Mouse (Mus musculus): ENCODE results near the gene Nek8.

The Nek8 gene

DNA sequence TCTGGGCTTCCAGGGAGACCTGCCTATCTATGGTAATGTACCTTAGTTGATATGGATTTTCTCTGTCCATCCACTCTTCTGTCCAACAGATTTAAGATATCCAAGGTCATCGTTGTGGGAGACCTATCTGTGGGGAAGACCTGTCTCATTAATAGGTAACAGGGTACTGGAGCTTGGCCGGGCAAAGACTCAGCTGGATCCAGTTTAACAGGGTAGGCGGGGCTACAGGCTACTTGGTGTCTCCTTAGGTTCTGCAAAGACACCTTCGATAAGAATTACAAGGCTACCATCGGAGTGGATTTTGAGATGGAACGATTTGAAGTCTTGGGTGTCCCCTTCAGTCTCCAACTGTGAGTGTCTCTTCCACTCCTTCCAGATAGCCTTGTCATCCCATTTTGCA is 13.6 kb upstream of the Nek8 start:
- ChIA-PET POLR2A (interaction anchor here (0.6 to 14.4 kb wide), 40 partner anchors 6 to 232 kb away, joined by 3 to 254 read pairs (median 4); partner anchors contain the start of genes Nek8 (in 2 of the 4), Pigs (in 2 of the 4), Tlcd1 (in 2 of the 4) and 2610507B11Rik (in 1 of the 4)), CTCF (interaction anchor here in 2 of 4 experiments (0.5 to 1.7 kb wide), 5 partner anchors 12 to 453 kb away, joined by 3 to 8 read pairs (median 3); partner anchors contain the start of genes Nek8 (in 1 of the 2) and Tlcd1 (in 1 of the 2))

DNA sequence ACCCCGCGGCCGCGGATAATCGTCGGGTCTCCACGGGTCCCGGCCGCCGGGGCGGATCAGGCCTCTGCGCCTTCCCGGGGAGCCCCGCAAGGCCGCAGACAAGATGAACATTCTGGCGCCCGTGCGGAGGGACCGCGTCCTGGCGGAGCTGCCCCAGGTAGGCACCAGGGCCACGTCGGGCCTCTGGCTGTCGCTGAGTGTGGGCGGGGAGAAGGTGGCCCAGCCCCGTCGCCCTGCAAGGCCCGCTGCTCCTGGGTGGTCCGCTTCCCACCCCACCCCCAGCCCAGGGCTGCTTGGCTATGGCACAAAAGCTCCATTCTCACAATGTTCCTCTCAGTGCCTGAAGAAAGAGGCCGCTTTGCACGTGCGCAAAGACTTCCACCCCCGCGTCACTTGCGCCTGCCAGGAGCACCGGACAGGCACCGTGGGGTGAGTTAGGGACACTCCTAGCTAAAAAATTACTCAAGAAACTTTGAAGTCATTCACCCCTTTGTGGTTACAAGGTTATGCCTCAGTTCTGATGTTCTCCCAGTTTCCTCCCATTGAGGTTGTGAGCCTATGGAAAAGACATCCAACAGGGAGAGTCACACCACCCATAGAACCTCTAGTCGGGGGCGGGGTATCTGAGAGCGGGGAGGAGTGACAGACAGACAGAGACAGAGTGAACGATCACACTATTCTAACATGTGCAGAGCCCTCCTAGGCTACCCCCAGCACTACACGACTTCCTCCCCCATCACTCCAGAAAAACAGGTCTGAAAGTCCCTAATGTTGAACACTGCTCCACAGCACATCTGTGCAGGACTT is 13.0 kb upstream of the Nek8 start:
- POLR2A ChIA-PET, result interaction anchor here (0.5 to 14.4 kb wide), 58 partner anchors 6 to 501 kb away, joined by 3 to 254 read pairs (median 4); partner anchors contain the start of genes 2610507B11Rik (in 3 of the 4), Nek8 (in 3 of the 4), Tlcd1 (in 3 of the 4) and Pigs (in 2 of the 4)
- CTCF ChIA-PET, result interaction anchor here in 2 of 4 experiments (0.5 to 1.7 kb wide), 7 partner anchors 12 to 776 kb away, joined by 3 to 8 read pairs (median 3); partner anchors contain the start of genes Nek8 (in 1 of the 2) and Tlcd1 (in 1 of the 2)

DNA sequence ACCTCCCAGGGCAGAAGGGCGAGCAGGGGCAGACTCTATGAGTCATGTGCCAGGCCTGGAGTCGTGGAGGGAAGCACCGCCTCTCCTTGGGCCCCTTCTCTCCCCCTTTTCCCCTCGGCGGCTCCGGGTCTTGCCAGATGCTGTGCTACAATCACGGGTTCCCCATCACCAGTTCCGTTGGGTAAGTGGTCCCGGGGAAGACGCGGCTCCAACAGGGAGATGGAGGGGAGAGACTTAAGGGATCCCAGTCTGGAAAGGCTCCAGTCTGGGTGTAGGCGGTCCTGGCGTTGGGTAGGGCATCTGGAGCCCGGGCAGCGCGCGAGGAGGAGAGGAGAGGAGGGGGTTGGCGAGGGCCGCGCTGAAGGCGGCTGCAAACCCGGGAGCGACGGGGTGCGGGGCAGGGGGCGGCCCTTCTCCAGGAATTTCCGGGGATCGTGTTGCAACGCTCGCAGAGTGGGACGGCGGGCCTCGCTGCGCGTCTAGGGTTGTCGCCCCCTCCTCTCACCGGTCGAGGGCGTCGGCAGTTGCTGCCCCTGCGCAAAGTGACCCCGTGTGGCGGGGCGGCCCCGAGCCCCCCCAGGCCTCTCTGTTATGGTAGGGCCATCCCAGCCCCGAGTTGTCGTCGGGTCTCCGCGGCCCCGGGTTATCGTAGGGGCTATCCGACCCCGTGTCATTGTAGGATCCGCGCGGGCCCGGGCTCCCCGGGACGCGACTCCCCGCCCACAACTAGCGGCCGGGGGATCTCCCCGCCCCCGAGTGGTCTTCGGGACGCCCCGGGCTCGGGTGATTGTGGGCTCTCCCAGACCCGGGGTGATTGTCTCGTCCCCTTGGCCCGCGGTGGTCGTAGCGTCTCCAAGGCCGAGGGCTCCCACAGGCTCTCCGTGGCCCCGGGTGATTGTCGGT is 12.1 kb upstream of the Nek8 start, which contains the start of gene Rab34:
Gene Rab34 (plus strand): TSS at position 100 of the 903 bp plus-strand sequence.
- ChIA-PET CTCF (interaction anchor here in 2 of 4 experiments (0.5 to 1.7 kb wide), 6 partner anchors 11 to 776 kb away, joined by 3 to 8 read pairs (median 4); partner anchors contain the start of genes Nek8 (in 1 of the 2) and Tlcd1 (in 1 of the 2)), POLR2A (interaction anchor here (0.5 to 14.4 kb wide), 61 partner anchors 5 to 501 kb away, joined by 3 to 254 read pairs (median 4); partner anchors contain the start of genes 2610507B11Rik (in 3 of the 4), Nek8 (in 3 of the 4), Tlcd1 (in 3 of the 4) and Fam222b (in 1 of the 4))

DNA sequence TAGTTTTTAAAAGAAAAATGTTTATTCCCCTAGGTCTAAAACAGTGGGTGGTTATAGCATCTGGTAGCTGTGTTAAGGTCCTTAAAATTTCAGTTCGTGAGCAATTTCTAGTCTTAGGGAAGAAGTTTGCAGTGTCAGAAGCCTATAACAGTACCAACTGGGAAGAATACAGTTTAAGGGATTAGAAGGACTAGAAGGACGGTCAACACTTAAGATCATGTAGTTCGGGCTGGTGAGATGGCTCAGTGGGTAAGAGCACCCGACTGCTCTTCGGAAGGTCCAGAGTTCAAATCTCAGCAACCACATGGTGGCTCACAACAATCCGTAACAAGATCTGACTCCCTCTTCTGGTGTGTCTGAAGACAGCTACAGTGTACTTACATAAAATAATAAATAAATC is 8.2 kb upstream of the Nek8 start:
- POLR2A ChIA-PET, result interaction anchor here in 3 of 4 experiments (0.7 to 16.1 kb wide), 28 partner anchors 10 to 203 kb away, joined by 3 to 461 read pairs (median 16); partner anchors contain the start of genes Phf12 (in 2 of the 3), Proca1 (in 2 of the 3), Traf4 (in 2 of the 3) and 2610507B11Rik (in 1 of the 3)
- CTCF ChIA-PET, result interaction anchor here in 1 of 4 experiments (1.0 to 2.5 kb wide), 3 partner anchors 10 to 26 kb away, joined by 3 to 29 read pairs (median 14); no protein-coding TSS in a partner anchor

DNA sequence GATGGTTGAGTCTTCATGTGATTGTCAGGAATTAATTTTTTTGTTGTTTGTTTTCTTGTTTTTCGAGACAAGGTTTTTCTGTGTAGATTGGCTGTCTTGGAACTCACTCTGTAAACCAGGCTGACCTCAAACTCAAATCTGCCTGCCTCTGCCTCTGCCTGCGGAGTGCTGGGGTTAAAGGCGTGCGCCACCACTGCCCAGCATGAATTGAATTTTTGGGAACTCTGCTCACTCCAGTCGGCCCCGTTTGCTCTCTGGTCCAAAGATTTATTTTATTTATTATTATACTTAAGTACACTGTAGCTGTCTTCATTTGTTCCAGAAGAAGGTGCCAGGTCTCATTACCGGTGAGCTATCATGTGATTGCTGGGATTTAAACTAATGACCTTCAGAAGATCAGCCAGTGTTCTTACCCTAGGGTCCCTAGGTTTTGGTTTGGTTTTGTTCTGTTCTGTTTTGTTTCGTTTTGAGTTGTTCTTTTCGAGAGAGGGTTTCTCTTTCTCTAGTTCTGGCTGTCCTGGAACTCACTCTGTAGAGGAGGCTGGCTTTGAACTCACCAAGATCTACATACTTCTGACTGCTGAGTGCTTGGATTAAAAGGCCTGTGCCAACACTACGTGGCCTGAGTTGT is 7.5 kb upstream of the Nek8 start:
- CTCF ChIA-PET, result interaction anchor here in 2 of 4 experiments (0.6 to 2.5 kb wide), 12 partner anchors 10 to 421 kb away, joined by 3 to 29 read pairs (median 4); partner anchors contain the start of genes Dhrs13 (in 1 of the 2) and Myo18a (in 1 of the 2)
- POLR2A ChIA-PET, result interaction anchor here (0.6 to 16.1 kb wide), 136 partner anchors 10 to 691 kb away, joined by 3 to 461 read pairs (median 5); partner anchors contain the start of genes Fam222b (in 3 of the 4), Flot2 (in 3 of the 4), Phf12 (in 3 of the 4) and Pigs (in 3 of the 4)

DNA sequence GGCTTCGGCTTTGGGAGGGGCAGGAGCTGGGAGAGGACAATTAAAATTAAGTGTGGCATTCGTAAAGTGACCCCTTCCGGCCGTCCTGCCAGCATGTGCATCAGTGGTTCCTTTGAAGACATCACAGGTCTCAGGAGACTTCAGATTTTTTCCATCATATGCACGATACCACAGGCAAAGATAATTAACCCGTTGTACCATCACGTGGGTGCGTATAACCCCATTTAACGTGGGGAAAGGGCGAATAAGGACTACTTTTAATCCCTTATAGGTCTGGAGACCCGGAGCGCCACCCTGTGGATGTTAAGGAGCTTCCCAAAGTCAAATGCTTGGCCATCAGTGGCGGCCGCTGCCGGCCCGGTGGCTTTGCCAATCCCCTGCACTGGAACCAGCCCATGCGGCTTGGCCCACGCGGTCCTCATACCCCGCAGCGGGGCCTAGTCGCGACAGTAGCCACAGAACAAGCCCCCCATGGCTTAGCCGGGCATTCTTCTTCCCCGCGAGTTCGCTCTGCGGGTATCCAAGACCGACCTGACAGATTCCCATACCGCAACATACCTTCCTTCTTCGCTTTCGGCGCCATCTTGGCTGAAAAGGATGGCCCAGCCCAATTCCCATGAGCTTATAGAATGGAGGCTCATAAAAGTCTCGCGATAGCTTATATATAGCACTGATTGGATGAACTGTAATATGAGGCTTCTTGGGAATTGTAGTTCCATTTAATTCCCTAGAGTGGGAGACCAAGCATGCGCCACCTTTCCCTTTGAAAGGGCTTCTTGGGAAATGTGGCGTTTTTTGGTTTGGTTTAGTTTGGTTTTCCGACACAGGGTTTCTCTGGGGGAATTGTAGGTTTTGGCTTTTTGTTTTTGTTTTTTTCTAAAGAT is 6.7 kb upstream of the Nek8 start, which contains the start of gene Rpl23a:
Gene Rpl23a (minus strand): TSS at position 624 of the 884 bp plus-strand sequence.
- ChIA-PET POLR2A (interaction anchor here (0.5 to 16.1 kb wide), 152 partner anchors 8 to 690 kb away, joined by 3 to 461 read pairs (median 4); partner anchors contain the start of genes Fam222b (in 3 of the 4), Flot2 (in 3 of the 4), Phf12 (in 3 of the 4) and Pigs (in 3 of the 4)), CTCF (interaction anchor here in 3 of 4 experiments (0.5 to 2.5 kb wide), 16 partner anchors 9 to 1840 kb away, joined by 3 to 29 read pairs (median 4); partner anchors contain the start of genes Dhrs13 (in 1 of the 3) and Myo18a (in 1 of the 3))

DNA sequence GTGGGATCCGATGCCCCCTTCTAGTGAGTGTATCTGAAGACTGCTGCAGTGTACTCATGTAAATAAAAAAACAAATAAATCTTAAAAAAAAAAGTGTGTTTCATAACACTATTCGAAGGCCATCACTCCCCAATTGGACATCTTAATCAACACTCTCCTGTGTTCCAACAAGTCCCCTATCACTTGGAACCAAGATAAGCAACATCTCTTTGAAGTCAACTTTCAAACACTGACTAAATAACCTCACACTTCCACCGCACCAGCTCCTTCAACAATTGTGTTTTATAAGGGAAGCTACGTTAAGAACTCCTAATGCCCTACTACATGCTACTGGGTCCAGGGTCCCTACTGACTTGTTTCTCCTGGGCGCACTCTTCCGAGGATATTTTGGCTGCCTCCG is 6.0 kb upstream of the Nek8 start:
- ChIA-PET POLR2A (interaction anchor here (0.9 to 16.1 kb wide), 69 partner anchors 8 to 509 kb away, joined by 3 to 461 read pairs (median 6); partner anchors contain the start of genes Phf12 (in 3 of the 4), Traf4 (in 3 of the 4), Aldoc (in 2 of the 4) and Eral1 (in 2 of the 4)), CTCF (interaction anchor here in 2 of 4 experiments (0.7 to 2.5 kb wide), 4 partner anchors 12 to 1839 kb away, joined by 3 to 29 read pairs (median 4); no protein-coding TSS in a partner anchor)

DNA sequence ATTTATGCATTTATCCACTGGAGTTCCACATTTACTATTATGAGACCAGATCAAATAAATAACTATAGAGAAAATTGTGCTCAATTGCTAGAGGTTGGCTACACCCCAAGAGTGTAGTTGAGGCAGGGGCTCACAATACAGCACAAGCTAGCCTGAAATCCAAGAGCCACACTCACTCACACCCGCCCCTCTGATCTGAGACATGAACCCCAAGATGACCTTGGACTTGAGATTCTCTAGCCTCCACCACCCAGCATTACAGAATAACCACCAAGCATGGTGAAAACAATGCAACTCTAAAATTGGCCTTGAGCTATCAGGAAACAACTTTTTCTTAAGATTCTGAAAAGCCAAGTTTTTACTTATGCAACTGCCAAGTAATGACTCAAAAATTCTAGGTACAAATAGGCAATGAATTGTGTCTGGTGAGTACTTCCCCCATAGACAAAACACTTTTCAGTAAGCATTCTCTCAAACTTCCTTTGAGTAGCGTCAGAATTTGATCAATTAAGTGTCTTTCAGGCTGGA is 5.4 kb upstream of the Nek8 start:
- POLR2A ChIA-PET, result interaction anchor here (0.6 to 16.1 kb wide), 32 partner anchors 8 to 508 kb away, joined by 3 to 461 read pairs (median 13); partner anchors contain the start of genes Fam222b (in 2 of the 4), Phf12 (in 2 of the 4), Proca1 (in 2 of the 4) and Traf4 (in 2 of the 4)
- CTCF ChIA-PET, result no interaction called here

DNA sequence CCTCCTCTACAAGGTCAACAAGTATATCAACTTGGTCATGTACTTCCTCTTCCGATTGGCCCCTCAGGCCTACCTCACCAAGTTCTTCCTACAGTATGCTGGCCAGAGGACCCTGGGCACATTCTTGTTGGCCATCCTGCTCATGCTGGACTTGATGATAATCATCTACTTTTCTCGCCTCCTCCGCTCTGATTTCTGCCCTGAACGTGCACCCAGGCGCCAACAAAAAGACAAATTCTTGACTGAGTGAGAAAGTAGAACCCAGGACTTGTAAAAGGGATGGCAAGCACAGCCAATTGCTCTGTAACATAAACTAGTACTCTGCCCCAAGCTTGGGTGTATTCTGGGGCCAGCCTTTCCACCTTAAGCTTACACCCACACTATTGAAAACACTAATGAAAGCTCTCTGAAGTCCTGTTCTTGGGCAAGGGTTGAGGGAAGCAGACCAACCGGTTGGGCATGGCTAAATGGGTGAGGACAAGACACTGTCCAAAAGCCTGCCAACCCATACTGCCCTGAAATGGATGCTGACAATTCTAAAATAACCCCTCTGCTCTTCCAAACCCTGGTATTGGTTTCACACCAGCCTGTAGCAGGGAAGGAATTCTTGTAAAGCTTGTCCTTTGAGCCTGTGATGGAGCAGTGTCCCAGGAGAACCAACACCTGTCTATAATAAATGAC is 3.7 kb upstream of the Nek8 start:
- POLR2A ChIA-PET, result interaction anchor here (0.6 to 16.1 kb wide), 40 partner anchors 7 to 572 kb away, joined by 3 to 461 read pairs (median 4); partner anchors contain the start of genes Eral1 (in 2 of the 4), Phf12 (in 2 of the 4), Proca1 (in 2 of the 4) and Traf4 (in 2 of the 4)
- CTCF ChIA-PET, result interaction anchor here in 1 of 4 experiments (0.8 kb wide), 1 partner anchor 21 kb away, joined by 3 read pairs; no protein-coding TSS in a partner anchor

DNA sequence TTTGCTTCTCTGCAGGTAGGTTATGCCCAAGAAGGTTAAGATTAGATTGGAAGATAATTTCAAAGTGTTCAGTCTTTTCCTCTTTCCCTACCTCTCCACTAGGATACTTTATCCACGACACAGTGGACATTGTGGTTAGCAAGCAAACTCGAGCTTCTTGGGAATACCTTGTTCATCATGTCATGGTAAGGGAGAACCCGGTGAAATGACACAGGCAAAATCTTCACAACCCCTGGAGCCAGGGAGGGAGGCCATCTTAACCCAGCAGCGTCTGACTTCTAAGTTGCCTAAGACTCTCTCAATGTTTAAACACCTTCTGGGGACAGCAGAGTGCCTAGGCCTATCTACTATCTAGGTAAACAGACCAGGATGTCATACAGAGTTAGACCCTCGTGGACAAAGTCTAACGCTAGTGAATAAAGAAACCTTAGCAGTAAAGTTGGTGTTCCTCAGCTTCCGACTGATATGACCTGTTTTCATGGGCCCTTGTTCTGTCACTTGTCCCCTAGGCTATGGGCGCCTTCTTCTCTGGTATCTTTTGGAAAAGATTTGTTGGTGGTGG is 3.0 kb upstream of the Nek8 start:
- ChIA-PET POLR2A (interaction anchor here (0.8 to 16.1 kb wide), 35 partner anchors 8 to 232 kb away, joined by 3 to 461 read pairs (median 4); partner anchors contain the start of genes Phf12 (in 2 of the 4), Proca1 (in 2 of the 4), Rab34 (in 2 of the 4) and Traf4 (in 2 of the 4)), CTCF (interaction anchor here in 1 of 4 experiments (0.6 to 2.9 kb wide), 3 partner anchors 16 to 160 kb away, joined by 3 to 10 read pairs (median 4); no protein-coding TSS in a partner anchor)

DNA sequence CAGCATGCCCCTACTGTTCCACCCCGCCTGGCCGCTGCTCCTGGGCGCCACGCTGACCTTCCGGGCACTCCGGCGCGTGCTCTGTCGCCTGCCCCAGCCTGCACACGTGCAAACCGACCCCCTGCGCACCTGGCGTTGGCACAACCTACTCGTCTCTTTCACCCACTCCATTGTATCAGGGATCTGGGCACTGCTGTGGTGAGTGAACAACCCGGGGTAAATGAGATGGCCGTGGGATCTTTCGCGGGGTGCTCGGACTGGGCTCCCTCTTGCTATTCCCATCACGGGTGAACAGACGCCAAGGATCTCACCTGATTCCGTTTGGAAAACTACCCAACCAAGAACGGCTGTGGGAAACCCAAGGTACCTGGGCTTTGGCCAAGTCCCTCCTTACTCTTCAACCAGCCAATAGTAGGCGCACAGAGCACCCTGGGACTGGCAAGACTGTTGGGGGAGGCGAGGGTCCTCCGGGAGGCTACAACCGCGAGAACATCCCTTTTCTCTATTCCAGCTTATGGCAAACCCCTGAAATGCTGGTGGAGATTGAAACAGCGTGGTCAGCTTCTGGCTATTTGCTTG is 2.5 kb upstream of the Nek8 start:
- POLR2A ChIA-PET, result interaction anchor here (0.6 to 16.1 kb wide), 39 partner anchors 8 to 285 kb away, joined by 3 to 461 read pairs (median 5); partner anchors contain the start of genes Phf12 (in 2 of the 4), Proca1 (in 2 of the 4), Rab34 (in 2 of the 4) and Traf4 (in 2 of the 4)

DNA sequence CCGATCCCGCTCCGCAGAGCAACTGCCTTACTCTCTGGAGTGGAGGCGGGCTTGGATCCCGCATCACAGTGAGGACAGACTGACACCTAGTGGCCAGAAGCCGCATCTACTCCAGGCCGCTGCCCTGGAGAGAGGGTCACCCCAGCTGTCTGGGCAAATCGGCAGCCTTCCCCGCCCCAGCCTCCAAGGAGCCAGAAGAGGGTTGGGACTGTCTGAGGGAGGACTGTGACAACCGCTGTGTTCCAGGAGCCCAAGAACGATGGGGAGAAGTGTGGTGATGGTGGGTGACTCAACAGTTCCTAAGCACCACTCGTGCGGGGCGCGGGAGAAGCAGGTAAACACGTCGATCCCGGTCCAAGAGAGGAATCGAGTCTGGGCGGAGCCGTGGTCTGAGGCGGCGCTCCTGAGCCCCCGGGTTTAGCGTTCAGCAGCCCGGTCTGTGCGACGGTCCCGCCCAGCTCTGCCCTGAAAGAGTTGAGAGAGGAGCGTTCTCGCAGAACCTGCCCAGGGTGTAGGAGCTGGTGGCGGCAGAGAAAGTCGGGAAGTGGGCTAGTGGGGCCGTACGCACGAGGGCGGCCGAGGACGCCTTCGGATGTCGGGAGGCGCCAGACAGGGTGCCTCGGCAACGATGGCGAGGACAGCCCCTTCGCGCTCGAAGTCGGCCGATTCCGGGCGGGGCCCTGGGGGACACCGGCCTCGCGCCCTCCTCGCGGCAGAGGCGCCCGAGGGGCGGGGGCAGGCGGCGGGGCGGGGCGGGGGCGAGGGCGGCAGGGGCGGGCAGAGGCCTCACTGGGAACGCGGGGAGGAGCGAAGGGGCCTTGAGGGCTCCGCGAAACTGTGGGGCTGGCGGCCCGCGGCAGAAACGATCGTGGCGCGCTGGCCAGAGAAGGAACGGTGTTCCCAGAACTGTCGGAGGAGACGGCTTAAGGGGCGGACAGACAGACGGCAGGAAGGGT is 1.7 kb upstream of the Nek8 start:
- ChIA-PET CTCF (interaction anchor here in 3 of 4 experiments (0.5 to 3.6 kb wide), 24 partner anchors 11 to 352 kb away, joined by 3 to 35 read pairs (median 3); partner anchors contain the start of genes Dhrs13 (in 1 of the 3), Flot2 (in 1 of the 3), Pipox (in 1 of the 3) and Traf4 (in 1 of the 3)), POLR2A (interaction anchor here (0.6 to 16.1 kb wide), 56 partner anchors 9 to 351 kb away, joined by 3 to 461 read pairs (median 6); partner anchors contain the start of genes Eral1 (in 2 of the 4), Phf12 (in 2 of the 4), Rab34 (in 2 of the 4) and Sdf2 (in 2 of the 4))

More for the DNA sequence above, 2.5 kb upstream of the Nek8 start:
- CTCF ChIA-PET, result interaction anchor here in 2 of 4 experiments (0.6 to 3.6 kb wide), 11 partner anchors 12 to 353 kb away, joined by 3 to 35 read pairs (median 7); partner anchors contain the start of genes Dhrs13 (in 1 of the 2), Pipox (in 1 of the 2) and Traf4 (in 1 of the 2)

All from embryonic stem cell, embryonic (primary cell).